Mouse (Mus musculus): ENCODE data around the gene Rasa1.

Gene Rasa1

DNA sequence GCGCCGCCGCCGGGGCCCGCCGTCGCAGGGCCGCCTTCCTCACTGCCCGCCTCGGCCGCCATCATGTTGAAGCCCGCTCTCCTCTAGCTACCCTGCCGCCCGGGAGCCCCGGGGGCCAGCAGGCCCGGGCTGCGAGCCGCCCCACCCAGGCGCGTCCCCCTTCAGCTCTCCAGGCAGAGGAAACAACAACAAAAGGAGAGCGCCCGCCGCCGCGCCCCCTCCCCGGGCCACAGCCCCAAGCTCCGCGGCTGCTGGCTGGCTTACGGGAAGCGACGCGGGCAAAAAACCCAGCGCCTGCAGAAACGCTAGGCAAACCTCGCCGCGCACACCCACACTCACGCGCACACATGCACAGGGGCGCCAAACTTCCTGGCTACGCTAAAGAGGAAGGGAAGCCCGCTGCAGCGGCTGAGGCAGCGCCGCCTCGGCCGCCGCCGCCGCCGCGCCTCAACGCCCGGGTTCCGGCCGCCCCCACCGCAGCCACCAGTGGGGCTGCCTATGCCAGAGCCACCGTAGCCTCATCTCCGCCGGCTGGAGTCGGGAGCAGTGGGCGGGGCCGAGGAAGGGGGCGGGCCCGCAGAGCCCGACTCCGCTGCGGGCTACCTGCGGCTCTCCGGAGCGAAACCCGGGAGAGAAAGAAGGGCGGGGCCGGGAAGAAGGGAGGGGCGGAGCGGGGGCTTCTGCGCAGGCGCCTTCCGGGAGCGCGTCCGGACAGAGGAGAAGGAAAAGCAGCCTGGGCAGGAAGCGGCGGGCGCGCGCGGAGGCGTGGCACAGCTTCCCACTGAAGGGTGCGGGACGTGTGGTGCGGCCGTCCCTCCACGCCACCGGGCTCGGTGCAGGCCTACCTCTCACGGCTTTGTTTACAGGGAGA is at the start of gene Rasa1:
TSS of gene Rasa1 (minus strand) at position 288 of the 871 bp plus-strand sequence.
- DNase-seq (ENCODE audit: low spot score in 2 of 2), result peak; percentile 91 to 95

DNA sequence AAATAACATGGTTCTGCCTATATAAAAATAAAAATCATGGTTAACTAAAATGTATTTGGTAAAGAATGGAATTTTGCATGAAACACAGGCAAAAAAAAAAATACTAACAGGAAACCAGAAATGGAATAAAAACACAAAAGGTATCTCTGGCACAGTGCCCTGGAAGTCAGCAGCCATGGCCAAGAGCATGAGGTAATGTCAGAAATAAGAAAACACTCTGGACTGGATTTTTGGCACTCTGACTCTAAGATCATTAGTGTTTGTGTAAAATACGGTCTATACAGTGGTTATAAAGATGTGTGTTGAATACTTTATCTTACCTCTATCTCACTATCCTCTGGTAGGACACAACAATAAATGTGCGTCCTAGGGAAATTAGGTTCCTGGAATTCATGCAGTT is 22.6 kb upstream of the Rasa1 start:
- no peak for DNase-seq (ENCODE audit: low spot score in 2 of 2)

DNA sequence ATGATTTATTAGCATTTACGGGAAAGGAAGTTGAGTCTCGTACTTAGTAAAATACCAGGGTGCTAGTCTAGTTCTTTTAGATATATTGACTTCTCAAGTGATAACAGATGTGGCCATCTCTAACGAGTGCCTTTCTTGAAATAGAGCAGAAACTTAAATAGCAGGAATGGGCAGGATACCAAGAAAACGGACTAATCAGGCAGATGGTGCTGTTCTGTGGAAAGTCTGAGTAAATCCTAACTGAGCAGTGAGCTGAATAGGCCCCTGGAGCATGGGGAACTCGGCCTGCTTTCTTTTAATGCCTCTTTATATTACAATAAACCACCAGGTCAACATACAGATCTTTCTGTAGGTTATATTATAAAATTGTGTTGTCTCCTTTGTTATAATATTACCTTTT is 22.0 kb upstream of the Rasa1 start:
- DNase-seq (ENCODE audit: low spot score in 2 of 2), result no peak

DNA sequence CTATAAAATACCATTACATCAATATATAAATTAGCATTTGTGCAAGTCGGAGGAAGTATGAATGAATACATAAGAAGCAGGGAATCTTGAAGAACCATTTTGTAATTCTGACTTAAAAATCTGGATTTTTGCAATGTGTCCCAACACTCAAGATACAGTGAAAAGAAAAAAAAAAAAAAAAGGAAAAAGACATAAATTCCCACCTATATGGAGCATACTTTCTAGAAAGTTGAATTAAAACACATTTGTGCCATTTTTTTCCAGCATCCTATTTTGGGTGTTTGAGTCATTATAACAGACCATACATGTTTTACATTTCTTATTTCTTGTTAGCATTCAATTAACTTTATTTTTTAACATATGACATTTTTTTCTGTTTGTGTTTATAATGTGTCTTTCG is 21.6 kb upstream of the Rasa1 start:
- no peak for DNase-seq (ENCODE audit: low spot score in 2 of 2)

DNA sequence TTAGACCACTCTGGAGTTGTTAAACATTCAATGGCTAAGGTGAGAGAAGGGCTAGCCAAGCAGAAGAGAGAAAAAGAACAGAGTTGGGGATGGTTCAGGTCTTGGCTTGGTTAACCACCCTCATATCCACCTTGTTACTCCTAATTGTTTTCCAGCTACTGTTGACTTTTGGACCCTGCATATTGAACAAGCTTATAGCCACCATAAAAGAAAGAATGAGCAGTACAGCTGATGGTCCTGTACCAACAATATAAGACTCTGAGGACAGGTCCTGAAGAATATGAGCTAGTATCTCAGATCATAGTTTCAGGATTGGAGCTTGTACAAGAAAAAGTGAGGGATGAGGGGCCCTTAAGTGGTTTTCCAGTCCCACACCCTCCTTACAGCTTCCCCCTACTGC is 17.1 kb upstream of the Rasa1 start:
- DNase-seq (ENCODE audit: low spot score in 2 of 2), result no peak

DNA sequence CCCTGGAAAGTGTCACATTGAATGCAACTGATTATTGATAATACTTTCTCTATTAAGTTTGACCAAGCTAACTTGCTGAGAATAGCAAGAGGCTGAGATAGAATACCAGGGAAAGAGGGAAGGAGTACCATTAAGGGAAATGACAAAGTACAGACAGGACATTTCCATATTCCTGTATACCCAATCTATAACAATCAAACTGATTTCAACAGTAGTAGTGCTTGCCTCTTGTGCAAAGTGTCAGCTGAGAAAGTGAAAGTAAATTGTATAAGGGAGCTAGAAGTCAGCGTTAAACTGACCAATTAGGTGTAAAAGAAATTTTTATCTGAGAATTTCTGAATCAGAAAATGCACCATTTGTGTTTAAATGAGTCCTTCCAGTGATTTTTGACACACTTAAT is 1.7 kb upstream of the Rasa1 start:
- DNase-seq (ENCODE audit: low spot score in 2 of 2), result no peak

DNA sequence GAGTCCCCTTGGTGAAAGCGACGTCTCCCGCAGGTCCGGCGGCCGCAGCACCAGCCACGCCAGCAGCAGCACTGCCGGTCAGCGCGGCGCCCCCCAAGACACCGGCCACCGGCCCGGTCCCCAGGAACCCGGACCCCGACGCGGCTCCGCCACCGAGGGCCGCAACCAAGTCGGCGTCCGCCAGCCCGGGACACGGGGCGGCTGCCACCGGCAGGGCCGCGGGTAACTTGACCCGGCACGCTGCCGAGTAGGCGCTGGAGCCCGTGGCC is 422 bp downstream of the Rasa1 start:
- DNase-seq (ENCODE audit: low spot score in 2 of 2), result peak in 1 of 2 experiments; percentile 75

DNA sequence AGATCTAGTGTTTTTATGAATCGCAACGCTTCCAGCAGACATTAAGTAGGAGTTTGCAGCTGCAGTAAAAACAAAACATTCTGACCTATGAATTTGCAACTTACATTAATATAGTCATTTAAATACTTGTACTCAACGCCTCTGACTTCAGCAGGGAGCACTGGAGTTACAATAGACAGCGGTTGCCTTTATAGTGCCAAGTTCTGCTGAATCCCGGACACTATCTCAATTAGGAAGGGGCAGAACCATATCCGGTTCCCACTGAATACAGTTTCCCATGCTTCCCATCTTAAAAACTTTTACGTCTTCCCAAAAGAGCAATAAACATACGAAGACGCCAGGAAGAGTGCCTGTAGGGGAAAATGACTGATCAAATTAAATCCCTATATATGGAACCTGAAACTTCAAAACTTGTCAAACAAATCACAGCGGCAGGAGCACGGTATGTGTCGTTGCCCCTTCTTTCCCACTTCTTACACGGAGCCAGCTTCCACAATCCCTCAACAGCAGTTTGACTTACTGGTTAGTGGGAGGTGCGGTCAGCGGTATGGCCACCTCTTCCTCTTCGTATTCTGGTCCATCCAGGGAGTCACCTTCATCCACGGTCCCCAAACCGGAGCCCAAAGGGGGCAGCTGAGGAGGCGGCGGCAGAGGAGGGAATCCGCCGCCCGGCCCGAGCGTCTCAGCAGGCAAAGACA is 905 bp downstream of the Rasa1 start:
- no peak for DNase-seq (ENCODE audit: low spot score in 2 of 2)

DNA sequence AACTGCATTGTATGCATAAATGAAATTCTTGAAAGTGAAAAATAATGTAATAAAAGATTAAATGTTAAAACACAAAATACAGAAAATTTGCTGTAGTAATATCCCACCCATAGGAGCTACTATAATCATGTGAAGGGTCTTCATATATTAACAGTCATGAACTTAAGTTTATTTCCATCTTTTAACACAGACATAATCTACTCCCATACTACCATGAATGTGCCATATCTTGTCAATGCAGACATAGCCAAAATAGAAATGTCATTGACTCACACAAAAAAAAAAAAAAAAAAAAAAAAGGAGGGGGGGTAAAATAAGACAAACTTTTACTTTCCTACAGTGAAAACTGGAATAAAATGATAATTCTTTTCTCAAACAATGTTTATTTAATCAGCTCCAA is 6.3 kb downstream of the Rasa1 start:
- DNase-seq (ENCODE audit: low spot score in 2 of 2), result no peak

DNA sequence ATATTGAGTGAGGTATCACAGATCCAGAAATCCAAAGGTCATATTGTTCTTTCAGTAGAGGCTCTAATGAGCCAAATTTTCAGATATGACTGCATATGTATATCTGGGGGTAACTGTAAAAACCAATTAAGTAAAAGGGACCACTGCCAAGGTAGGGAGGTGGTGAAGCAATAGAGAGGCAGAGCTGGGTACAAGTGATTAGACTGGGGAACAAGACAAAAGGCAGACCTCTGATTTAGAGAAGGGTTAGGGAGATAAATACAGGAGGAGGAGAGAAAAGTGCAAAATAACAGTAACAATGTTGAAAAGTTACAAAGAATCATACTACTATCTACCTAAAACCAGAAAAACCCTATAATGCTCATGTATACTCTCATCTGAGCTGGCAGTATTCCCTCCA is 10.0 kb downstream of the Rasa1 start:
- no peak for DNase-seq (ENCODE audit: low spot score in 2 of 2)

DNA sequence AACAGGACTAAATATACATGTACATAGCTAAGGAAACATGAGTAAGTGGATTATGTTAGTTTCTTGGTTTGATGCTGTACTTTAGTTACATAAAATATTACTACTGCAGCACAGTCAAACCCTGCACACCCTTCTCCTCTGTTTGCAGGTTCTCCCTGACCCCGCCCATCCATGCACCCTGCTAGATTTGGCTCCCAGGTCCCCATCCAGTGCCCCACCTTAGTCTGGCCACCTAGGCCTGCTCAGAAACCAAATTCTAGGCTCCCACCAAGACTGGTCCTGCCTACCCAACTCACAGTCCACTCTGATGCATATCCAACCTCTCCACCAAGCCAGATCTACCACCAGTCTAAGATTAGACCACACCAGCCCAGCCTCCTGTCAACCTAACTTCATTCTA is 14.4 kb downstream of the Rasa1 start:
- DNase-seq (ENCODE audit: low spot score in 2 of 2), result no peak

DNA sequence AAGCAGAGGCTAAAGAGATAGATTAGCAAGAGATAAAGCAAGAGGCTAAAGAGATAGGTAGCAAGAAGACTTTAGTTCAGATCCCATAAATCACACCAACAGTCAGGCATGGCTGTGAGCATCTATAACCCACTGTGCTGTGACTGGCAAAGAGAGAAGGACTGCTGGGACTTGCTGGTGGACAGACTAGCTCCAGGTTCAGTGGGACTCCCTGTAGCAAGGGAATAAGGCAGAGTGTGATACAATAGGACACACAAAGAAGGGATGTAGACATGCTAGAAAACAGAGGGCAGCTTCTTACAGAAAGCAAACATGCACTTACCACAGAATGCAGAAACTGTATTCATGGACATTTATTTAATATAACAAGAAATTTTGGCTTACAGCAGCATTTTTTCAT is 15.1 kb downstream of the Rasa1 start:
- DNase-seq (ENCODE audit: low spot score in 2 of 2), result no peak

DNA sequence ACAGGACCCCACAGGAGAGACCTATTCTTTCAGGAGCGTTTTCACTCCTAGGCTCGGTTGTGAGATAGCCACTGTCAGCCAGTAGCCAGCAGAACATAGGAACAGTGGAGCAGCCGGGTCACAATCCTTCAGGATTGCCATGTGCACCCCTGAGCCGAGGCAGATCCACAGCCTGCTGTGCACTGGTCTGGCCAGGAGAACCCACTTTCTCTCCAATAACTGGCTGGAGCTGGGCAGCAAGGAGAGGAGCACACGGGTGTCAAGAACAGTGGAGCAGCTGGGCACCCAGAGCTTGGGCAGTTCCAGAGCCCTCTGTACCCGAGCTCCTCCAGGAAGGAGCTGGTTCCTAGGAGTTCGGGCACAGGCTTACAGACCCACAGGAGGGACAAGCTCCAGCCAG is 50.2 kb downstream of the Rasa1 start:
- no peak for DNase-seq (ENCODE audit: low spot score in 2 of 2)

DNA sequence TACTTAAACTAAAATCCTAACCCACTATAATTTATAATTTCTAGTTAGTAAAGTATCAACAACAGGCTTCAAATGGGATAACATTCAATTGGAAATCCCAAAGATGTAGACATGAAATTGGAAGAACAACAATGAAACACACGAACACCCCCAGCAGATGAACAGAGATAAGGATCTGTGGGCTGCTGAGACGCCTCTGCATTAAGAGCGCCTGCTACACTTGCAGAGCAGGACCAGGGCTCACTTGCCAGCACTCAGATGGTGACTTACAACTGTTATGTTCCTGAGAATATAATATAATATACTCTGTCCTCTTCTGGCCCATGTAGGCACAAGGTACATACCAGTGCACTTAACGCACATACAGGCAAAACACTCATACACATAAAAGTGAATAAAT is 70.3 kb downstream of the Rasa1 start:
- DNase-seq (ENCODE audit: low spot score in 2 of 2), result no peak

DNA sequence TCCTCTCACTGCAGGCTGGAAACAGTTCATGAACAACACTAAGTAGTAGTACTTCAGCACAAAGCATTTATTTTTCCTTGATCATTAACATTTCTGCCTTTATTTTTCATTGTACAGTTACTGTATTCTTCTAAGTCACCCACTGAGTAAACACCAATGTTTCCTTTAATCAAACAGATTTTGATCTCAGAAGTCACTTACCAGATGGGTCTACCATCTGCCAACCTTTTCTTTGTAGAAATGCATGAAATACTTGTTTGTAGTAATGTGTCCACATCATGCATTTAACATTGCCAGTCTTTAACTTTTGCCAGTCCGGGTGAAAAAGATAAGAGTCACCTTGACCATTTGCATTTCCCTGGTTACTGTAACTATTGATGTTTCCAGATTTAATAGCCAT is 78.6 kb downstream of the Rasa1 start:
- no peak for DNase-seq (ENCODE audit: low spot score in 2 of 2)

DNA sequence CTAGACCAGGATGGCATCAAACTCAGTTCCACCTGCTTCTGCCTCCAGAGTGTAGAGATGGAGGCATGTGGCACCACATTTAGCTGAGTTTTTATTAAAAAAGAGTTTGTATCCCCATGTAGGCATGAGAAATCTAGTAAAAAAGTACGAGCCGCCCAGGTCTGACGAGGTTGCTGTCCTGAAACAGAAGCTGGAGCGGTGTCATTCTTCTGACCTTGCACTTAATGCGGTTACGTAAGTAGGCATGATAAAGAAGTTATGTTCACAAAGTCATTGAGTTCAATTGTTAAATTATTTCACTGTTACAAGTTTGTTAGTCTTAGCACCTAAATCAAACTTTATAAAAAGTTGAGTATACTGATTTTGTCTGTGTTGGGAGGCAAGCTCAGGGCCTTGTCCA is 80.3 kb downstream of the Rasa1 start:
- DNase-seq (ENCODE audit: low spot score in 2 of 2), result no peak

DNA sequence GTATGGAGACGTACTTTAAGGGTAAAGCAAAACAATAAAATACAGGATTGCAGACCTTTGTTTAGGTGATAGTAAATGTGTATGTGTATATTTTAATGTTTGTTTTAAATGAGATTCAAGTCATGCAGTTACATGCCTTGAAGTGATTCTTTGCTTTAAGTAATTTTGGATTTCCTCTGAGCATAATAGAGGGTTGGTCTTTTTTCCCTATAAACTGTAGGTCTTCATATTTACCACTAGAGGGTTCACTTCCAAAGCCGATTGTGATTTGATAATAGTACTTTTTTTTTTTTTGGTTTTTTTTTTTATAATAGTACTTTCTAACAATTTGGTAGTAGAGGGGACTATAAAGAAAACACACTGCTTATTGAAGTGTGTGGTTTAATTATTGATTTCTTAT is 81.4 kb downstream of the Rasa1 start:
- no peak for DNase-seq (ENCODE audit: low spot score in 2 of 2)

DNA sequence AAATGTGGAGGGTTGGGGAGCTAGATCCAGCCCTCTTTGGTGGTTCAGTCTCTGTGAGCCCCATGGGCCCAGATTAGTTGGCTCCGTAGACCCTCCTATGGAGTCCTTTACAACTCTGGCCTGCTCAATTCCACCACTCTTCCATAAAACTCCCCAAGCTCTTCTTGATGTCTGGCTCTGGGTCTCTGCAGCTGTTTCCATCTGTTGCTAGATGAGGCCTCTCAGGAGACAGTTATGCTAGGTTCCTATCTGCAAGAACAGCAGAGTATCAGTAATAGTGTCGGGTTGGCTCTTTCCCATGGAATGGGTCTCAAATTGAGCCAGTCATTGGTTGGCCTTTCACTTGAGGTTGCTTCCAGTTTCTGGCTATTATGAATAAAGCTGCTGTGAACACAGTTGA is 97.7 kb downstream of the Rasa1 start:
- DNase-seq (ENCODE audit: low spot score in 2 of 2), result no peak

DNA sequence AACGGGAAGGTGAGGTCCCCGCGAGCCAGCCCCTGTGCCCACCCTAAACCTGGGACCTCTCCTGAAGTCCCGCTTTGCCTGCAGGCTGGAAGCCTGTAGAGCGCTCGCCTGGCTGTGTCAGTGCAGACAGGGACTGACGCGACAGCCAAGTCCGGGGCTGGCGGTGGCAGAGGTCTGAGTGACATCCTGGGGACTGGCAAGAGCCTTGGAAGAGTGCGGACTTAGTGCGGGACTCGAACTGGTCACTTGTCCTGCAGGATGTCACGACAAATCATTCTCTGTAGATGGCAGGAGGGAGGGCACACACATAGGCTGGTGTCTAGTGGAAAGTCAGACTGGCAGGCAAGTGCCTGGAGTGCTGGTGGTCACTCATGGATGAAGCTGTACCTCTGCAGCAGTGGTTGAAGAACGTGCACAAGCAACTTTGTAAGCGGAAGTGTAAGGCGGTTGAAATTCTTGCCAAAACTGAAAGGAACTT is 99.2 kb downstream of the Rasa1 start:
- no peak for DNase-seq (ENCODE audit: low spot score in 2 of 2)

DNA sequence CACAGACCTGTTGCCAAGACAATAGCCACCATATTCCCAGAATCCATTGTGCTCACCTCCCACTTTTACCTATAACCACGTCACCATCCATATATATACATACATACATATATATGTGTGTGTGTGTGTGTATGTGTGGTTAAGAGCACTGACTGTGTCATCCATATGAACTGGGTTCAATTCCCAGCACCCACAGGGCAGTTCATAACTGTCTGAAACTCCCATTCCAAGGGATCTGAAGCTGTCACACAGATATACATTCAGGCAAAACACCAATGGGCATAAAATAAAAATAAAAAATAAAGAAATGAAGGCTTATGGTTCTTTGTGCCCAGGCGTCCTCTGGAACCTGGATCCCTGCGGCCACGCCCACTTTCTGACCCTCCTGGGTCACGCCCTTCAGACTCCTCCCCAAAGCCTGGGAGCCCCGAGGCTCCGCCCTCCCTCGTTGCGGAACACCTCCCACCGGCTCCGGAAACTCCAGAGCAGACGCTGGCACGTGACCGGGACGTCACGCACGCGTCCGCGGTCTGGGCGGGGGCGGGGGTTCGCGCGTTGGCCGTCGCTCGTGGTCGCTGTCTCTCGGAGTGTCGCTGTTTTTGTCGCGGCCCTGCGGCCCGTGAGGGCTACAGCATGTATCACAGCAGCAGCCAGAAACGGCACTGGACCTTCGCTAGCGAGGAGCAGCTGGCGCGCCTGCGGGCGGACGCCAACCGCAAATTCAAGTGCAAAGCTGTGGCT is 99.9 kb downstream of the Rasa1 start, which contains the start of gene Ccnh:
TSS of gene Ccnh (plus strand) at position 506 of the 741 bp plus-strand sequence.
- DNase-seq (ENCODE audit: low spot score in 2 of 2), result peak; percentile 91 to 93
